Mouse (Mus musculus) large intestine, adult 2 months (tissue): ENCODE data around the gene Eef1g. TPM values are rescaled to one million over a fixed set of nuclear protein-coding genes. Genes with fewer than 3 reads are reported as not detected.

ENCODE experiments used
- DNase-seq: peaks from one replicate; pipeline ENCODE4 v3.0.0-alpha.2; 2012; ENCODE audit warnings: low read depth, low spot score
- WGBS: fragments of 180-500 bp; shearing (Covaris S2); methylation state at CpG from one replicate; pipeline ENCODE4 v1.1.7; 2018; 5-methylcytosine and 5-hydroxymethylcytosine counted together
- polyA plus RNA-seq: library from polyadenylated mRNA; depleted of rRNA; stranded (reverse); fragments of >200 nt; gene quantifications from 2 replicates; pipeline ENCODE4 v1.2.3, GENCODE M21; 2012; rRNA removed

The Eef1g gene
- 302 and 315 TPM in 2 replicates for polyA plus RNA-seq

DNA sequence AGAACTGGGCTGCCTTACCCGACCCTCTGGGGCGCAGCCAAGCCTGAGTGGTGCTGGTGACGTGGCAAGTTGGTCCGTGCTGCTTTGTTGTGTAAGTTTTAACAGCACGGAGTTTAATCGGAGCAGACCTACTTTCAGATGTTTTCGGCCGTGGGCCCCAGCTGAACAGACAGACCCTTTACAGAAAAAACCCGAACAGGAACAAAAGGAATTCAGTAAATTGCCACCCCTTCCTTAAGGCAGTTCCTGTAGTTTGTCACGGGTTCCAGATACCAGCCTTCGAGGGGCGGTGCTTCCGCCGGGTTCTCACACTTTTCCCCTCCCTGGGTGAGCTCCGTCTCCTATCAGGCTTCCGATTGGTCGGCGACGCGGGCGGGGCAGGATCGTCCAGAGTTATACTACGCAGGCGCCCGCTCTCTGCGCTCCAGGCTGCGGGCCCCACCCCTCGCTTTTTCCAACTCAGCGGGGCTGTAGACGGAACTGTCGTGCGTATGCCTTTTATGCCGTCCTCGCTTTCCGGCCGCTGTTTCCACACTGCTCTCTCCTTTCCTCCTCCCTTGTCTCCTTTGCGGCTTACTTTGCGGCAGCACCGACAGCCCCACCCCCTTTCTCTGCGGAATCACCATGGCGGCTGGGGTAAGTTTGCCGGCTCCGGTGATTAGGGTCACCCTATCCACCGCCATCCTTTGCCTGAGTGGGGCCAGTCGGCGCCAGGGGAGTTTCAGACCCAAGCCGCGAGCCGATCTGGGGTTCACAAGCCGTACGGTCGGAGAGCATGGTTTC is at the start of gene Eef1g:
Eef1g (plus strand) TSS at position 452 of the 783 bp plus-strand sequence.
- WGBS = under 1% methylated on average over 52 of the region's 52 CpGs
- peak; percentile 97 for DNase-seq

DNA sequence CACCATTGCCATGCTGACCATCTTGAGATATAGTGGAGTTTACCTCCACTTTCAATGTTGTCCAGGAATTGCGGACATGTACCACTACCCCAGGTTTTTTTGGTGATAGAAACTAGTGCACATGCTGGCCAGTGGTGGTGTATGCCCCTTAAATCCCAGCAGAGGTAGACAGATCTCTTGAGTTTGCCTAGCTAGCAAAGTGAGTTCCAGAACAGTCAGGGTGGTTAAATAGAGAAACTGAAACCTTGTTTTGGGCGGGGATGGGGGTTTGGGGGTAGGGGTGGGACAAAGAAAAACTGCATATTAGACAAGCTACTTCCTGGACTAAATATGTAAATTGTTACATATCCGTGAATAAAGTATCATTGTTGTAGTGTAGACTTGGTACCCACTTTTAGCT is 47.8 kb upstream of the Eef1g start:
- no peak for DNase-seq
- WGBS = 84% methylated on average over 3 of the region's 3 CpGs

DNA sequence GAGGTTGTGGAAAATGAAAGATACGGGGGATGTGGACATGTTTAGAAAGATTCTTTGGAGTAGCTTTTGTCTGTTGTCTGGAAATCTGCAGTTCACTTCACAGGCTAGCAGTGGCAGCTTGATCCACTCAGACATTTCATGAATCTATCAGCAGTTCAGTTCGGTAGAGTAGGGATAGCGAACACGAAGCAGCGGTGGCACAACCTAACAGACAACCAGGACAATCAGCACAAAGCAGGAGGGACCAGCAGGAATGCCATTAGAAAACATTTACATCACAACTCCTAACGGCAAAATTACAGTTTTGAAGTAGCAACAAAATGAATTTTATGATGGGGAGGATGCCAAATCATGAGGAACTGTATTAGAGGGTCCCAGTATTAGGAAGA is 47.2 kb upstream of the Eef1g start:
- WGBS = 67% methylated on average over 6 of the region's 6 CpGs
- DNase-seq = no peak

DNA sequence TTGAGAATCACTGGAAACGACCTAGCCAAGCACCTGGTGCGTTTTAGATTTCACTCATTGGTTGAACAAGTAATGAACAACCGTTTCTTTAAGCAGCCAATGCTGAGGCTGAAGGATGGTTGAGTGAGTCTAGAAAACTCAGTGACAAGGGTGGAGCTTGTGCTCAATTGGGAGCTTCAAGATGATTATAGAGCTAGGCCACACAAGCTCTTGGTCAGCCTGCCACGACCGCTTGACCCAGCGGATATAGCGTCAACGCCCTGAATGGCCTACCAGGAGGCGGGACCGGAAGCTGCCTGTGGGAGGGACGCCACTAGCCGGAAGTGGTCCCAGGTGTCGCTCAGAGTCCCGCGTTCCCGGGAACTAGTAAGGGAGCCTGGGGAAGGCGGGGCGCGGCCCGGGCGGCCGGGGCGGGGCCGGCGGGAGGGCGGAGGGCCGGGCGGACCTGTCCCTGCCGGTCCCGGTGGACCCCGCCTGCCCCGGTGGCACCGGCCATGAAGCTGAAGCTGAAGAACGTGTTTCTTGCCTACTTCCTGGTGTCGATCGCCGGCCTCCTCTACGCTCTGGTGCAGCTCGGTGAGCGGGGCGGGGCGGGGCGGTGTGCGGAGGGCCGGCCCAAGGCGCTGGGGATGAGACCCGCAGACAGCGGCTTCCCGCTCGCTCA is 46.6 kb upstream of the Eef1g start, which contains the start of gene B3gat3:
B3gat3 (plus strand) TSS at position 302 of the 664 bp plus-strand sequence.
- peak; percentile 83 for DNase-seq
- WGBS = 2% methylated on average over 50 of the region's 50 CpGs

DNA sequence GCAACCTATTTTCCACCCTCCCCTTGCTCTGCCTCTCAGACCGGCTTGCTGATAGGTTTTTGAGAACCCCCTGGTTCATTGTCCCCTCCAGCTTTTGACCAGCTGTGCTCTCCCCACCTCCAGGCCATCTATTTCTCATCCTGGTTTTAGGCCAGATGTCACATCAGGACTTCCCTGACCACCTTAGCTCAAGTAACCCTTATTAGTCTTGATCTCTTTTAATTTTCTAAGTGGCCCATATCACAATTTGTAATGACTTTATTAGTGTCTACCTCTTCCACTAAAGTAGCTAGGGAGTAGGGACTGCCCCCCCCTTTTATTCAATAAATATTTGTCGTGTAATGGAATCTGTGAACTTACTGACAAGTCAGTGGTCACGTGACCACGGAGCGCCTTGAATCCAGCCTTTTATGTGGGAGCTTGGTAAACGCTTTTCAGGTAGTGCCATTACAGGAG is 46.0 kb upstream of the Eef1g start:
- under 1% methylated on average over 6 of the region's 6 CpGs for WGBS

DNA sequence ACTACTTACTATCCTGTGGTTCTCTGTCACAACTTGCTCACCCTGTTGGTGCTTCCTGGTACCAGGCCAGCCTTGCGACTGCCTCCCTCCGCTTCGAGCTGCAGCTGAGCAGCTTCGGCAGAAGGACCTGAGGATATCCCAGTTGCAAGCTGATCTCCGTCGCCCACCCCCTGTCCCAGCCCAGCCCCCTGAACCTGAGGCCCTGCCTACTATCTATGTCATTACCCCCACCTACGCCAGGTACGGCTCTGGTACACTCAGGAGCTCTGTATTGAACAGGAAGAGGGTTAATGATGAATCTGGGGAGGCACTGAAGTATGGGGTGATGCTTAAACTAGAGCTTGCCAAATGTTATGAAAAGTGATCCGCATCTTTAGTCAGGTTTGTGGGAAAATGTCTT is 45.1 kb upstream of the Eef1g start:
- no peak for DNase-seq
- 60% methylated on average over 9 of the region's 9 CpGs for WGBS

More for the DNA sequence above, 46.0 kb upstream of the Eef1g start:
- no peak for DNase-seq

DNA sequence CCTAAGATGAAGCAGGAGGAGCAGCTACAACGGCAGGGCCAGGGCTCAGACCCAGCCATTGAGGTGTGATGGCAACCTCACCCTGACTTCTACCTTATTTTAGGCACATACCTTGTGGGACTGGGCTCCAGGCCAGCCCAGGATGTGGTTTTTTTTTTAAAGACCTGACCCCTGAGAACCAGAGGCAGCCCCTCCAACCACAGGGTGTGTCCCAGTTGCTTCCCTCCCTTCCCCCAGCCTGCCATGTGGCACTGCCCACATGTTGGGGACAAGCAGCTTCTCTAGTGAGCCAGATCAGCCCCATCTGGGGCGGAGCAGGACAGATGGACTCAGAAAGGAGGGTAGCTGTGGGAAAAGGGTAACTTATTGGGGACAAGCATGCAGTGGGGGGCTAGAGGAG is 40.1 kb upstream of the Eef1g start:
- WGBS = 83% methylated on average over 2 of the region's 2 CpGs
- no peak for DNase-seq

DNA sequence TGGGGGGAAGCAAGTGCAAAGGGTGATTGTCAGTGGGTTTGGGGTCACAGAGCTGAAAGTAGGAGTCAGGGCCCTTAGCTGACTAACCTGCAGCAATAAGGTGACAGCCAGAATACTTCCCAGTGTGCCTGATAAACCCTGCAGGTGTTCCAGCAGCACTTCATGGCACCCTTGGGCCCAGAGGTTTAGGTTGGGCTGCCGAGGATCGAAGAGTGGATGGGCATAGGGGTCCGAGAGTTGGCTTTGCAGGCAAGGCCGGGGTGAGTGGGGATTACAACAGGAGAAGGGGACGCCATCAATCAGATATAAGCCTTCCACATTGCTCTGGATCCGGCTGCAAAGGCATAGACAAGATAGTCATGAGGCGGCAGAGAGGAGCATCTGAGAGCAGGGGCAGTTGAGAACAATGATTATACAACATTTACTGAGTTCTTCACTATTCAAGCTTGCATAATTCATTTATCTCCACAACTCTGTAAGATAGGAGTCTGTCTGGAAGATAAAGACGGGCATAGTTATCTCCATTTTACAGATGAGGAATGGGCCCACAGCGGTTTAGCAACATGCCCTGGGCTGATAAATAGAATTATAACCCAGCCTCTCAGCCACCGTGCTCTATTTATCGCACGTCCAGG is 38.8 kb upstream of the Eef1g start:
- 92% methylated on average over 12 of the region's 12 CpGs for WGBS
- DNase-seq = no peak

DNA sequence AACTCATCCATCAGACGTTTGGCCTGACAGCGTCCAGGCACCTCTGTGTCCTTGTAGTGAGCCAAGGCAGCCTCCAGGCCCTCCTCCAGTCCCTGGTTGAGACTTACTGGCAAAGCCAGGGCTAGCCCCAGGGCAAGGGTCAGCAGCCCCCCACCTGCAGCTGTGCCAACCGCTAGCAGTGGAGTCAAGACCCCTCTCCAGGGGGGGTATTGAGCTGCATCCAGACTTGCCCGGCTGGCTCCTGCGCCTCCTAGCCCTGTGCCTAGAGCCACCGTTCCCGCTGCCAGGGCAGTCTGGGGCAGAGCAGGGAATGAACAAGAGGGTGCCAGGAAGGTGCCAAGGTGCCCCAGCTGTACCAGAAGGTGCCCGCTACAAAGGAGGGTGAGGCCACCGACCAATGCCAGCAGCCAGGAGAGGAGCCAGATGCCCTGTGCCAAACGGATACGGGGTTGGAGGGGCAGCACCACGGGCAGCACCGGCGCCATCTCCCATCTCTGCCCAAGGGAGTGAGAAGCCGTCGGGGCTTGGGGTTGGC is 38.1 kb upstream of the Eef1g start:
- no peak for DNase-seq
- WGBS = 21% methylated on average over 16 of the region's 16 CpGs

DNA sequence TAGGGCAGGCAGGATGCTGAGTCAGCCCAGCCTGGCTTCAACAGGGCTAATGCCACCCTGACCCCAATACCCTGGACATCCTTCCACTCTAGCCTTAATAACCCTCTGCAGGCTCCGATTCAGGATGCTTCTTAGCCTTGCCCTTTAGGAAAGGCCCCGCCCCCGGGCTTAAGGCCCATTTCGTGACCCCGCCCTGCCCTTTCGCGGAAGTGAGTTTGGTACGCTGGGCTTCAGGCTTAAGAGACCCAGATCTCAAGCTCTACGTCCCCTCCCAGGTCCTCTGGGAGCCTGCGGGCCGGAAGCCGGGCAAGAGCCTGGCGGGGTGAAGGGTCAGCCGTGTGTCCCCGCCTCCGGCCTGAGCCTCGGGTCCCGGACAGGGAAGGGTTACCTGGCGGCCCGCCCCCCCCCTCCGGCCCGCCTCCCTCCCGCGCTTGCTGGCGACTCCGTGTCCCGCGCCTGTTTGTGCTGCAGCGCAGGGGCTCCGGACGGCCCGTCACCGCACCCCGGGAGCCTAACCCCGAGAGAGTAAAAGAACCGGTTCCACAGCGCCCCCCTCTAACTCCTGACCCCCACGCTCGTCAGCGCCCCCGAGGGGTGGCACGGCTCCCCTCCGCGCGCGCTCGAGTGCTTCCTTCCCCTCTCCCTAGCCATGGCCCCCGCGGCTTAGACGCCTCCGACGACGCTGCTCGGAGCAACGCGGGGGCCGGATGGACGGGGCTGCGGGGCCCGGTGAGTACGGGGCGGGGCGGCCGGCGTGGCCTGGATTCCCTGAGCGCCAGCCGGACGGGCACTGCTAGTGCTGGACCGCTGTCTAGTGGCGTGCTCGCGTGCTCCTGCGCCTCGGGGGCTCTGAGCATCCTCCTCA is 37.4 kb upstream of the Eef1g start, which contains the start of the genes Rom1 and Eml3:
Rom1 (minus strand) TSS at position 133 of the 865 bp plus-strand sequence.
Eml3 (plus strand) TSS at position 329 of the 865 bp plus-strand sequence.
- peak; percentile 73 for DNase-seq
- under 1% methylated on average over 71 of the region's 74 CpGs for WGBS

DNA sequence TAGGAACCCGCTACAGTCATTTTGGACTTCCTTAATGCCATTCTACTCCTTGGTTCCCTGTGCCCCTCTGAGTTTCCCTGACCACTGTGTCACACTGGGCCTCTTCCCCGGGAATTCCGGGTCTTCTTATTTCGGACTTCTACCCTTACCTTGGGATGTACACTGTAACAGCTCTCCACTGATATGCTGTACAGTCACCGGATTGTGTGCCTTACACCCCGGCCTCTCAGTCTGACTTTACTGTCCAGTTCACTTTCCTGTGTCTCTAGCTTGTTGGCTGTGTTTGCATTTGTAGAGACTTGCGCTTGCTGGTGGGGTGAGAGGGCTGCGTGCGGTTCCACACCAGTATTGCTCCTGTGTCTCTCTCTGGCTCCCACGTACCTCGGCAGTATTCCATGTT is 36.7 kb upstream of the Eef1g start:
- 3% methylated on average over 11 of the region's 11 CpGs for WGBS
- DNase-seq = no peak

DNA sequence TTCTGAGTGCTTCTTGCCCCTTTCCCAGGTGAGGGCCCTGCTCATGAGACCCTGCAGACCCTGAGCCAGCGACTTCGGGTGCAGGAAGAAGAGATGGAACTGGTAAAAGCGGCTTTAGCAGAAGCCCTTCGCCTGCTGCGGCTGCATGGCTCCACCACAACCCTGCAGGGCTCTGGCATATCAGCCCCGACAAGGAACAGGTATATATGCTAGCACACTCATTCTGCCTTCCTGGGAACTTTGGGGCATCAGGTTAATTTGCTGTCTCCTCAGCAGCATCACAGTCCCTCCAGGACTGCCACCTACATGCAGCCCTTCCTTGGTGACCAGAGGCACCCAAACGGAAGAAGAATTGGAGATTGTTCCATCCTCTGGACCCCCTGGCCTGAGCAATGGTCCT is 36.1 kb upstream of the Eef1g start:
- 81% methylated on average over 7 of the region's 7 CpGs for WGBS
- DNase-seq = no peak

DNA sequence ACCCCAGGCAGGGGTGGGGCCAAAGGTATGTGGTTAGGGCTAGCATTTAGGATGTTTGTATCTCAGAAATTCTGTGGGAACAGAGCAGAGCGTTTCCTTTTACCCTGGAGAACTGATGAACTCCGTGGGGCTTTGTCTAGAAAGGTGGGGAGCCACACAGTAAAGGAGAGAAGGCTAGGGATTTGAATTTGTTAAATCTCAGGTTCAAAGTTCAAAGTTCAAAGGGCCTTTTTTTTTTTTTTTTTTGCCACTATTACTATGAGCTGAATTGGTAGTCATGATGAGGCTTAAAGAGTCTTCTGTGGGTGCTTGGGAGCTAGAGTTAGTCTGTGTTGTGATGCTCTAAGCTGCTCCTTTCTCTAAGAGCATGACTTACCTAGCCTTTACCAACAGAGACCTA is 30.1 kb upstream of the Eef1g start:
- WGBS = 70% methylated on average over 2 of the region's 2 CpGs
- DNase-seq = no peak

DNA sequence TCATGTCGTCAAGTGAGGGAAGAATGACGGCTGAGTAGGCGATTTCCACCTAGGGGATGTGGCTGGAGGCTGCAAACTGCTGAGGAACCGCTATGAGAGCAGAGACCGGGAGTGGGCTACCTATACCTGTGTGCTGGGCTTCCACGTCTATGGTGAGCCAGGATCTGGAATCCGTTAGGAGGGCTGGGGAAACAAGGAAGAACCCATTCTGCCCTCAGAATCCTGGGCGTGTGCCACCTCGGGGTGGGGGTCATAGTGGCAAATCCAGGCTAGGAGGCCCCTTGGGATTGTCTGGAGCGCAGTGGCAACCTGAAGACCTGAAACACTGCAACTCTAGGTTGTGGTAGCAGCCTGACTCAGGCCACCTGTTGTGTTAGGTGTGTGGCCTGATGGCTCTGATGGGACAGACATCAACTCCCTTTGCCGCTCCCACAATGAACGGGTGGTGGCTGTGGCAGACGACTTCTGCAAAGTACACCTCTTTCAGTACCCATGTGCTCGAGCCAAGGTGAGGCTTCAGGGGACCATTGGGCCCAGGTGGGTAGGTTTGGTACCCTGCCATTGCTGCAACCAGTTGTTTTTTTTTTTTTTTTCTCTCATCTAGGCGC is 26.2 kb upstream of the Eef1g start:
- DNase-seq = no peak
- 77% methylated on average over 15 of the region's 15 CpGs for WGBS

DNA sequence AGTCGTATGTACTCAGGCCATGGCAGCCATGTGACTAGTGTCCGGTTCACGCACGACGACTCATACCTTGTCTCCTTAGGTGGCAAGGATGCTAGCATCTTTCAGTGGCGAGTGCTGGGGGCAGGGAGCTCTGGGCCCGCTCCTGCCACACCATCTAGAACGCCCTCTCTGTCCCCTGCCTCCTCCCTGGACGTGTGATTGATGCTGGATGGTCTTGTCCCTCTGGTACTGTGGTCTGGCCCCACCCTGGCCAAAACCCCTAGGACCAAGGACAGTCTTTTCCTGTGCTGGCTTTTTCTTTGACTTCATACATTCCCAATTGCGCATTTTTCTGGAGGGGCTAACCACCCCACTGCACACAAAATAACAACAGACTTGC is 25.7 kb upstream of the Eef1g start:
- no peak for DNase-seq
- 42% methylated on average over 10 of the region's 10 CpGs for WGBS

DNA sequence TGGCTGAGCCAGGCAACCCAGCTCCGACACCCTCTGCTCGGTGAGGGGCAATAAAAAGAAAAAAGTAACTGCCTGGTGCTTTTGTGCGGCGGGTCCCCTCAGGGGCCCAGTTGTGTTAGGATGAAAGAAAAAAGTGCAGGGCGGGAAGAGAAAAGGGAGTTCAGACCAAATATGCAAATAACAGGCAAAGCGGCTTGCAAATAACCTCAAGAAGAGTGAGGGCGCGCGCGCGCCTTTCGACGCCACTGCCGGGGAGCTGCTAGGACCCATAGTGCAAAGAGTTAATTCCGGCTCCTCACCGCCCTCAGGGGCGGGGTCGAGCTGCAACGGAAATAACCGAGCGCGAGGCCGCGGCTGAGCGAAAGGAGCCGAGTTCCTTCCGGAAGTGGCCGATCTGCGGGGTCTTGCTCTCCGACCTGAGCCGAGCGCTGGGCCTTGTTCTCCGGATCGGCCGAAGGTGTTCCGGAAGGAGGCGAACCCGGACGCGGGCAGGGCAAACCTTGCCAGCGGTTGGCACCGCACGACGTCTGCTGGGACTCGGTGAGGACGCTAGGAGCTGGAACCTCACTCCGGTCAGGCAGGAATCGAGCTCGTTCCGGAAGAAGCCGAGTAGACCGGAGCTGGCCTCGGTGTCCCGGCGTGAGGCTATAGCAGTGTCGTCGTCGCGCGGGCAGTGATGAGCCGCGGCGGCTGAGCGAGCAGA is 25.2 kb upstream of the Eef1g start, which contains the start of gene Mta2:
Mta2 (plus strand) TSS at position 361 of the 703 bp plus-strand sequence.
- peak; percentile 83 for DNase-seq
- under 1% methylated on average over 64 of the region's 64 CpGs for WGBS

DNA sequence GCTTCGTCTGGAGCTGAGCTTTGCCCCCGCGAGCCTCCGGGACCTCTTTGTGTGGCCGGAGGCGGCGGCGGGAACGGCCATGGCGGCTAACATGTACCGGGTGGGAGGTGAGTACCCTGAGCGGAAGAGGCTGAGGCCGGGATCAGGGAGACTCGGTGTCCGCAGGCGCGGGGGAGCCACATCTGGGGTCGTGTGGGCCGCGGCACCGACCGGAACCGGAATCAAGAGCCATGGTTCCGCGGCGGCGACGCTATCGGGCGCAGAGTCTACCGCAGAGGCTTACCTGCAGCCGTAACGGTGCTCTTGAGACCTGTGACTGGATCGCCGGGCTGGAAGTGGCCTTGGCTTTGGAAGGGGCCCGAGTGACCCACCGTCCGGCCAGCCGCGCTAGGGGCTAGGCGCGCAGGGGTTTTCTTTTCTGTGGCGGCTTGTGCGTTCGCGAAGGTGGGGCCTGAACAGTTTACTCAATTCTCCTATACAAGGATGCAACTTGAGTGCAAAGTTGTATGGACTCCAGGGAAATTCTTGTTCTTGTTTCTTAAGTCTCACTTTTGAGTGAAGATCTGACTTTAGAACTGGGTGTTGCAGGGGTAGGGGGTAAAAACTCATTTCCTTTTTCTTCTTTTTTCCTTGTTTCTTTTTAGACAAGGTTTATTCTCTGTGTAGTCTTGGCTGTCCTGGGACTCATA is 24.4 kb upstream of the Eef1g start:
- under 1% methylated on average over 46 of the region's 46 CpGs for WGBS

DNA sequence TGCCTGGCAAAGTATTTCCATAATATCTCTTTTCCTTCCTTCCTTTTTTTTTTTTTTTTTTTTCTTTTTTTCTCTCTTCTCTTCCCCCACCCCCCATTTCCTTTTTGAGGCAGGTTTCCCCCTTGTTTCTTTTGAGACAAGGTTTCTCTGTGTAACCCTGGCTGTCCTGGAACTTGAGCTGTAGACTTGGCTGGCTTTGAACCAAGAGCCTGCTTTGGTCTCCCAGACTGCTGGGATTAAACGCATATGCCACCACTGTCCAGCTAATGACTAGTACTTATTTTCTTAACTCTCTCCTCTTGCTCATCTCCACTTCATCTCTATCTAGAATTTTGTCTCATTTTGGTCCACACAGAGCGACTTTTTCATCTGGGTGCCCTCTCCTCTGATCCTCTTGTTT is 23.8 kb upstream of the Eef1g start:
- no peak for DNase-seq
- 43% methylated on average over 2 of the region's 2 CpGs for WGBS

More for the DNA sequence above, 24.4 kb upstream of the Eef1g start:
- no peak for DNase-seq
